Mouse (Mus musculus) heart, postnatal 0 days (tissue): ENCODE data around the gene Ankrd12.

Experiments used
- CTCF ChIP-seq: IDR thresholded peaks from 2 replicates; pipeline ENCODE4 v1.5.1; 2016; ENCODE audit warnings: antibody characterized with exemption, control low read depth, low read depth
- EP300 ChIP-seq: IDR thresholded peaks from 2 replicates; pipeline ENCODE4 v1.6.1; 2016; ENCODE audit warnings: antibody characterized with exemption, low read depth

GRCm38 (mm10) chr17:66112166-66112565 is 35.3 kb upstream of the Ankrd12 start:
- TF ChIP-seq CTCF (no peak), EP300 (no peak)
